Mouse (Mus musculus) MEL (cell line): Measurements from ENCODE around the gene Ntn1.
A peak's percentile ranks its signal among the peaks of the same experiment; 100 is the strongest.

Experiments used
- BHLHE40 ChIP-seq: IDR thresholded peaks from 2 replicates; pipeline ENCODE4 v1.6.1; 2012; ENCODE audit warnings: low read depth, mild to moderate bottlenecking, inconsistent platforms, low read length, improper control_type of control experiment, borderline replicate concordance
- CTCF ChIP-seq, 3 experiments: IDR thresholded peaks in 2 of 3; conservative IDR thresholded peaks in 1 of 3; 2 replicates each; pipeline ENCODE4 v1.5.1; 2011 to 2012; ENCODE audit warnings: low read length in 3 of 3, low read depth in 2 of 3, mild to moderate bottlenecking in 2 of 3, improper control_type of control experiment in 1 of 3, inconsistent platforms in 1 of 3, mixed read lengths in 1 of 3, moderate library complexity in 1 of 3; ENCODE audit not compliant: control insufficient read depth in 1 of 3, insufficient read depth in 1 of 3, poor library complexity in 1 of 3, severe bottlenecking in 1 of 3
- ELF1 ChIP-seq: IDR thresholded peaks from 2 replicates; pipeline ENCODE4 v1.6.1; 2014; ENCODE audit warnings: low read depth, mild to moderate bottlenecking, inconsistent platforms, low read length, improper control_type of control experiment, moderate library complexity
- EP300 ChIP-seq, 2 experiments: IDR thresholded peaks; 2 replicates each; pipeline ENCODE4 v1.6.1; 2011; ENCODE audit warnings: improper control_type of control experiment in 2 of 2, low read length in 2 of 2, low read depth in 1 of 2, mild to moderate bottlenecking in 1 of 2
- GATA1 ChIP-seq: IDR thresholded peaks from 2 replicates; pipeline ENCODE4 v1.6.1; 2011; ENCODE audit warnings: low read depth, low read length, improper control_type of control experiment
- NELFE ChIP-seq: IDR thresholded peaks from 2 replicates; pipeline ENCODE4 v1.6.1; 2011; ENCODE audit warnings: low read depth, low read length, improper control_type of control experiment
- NRF1 ChIP-seq: IDR thresholded peaks from 2 replicates; pipeline ENCODE4 v1.6.1; 2014; ENCODE audit warnings: low read depth, mild to moderate bottlenecking, inconsistent platforms, low read length, improper control_type of control experiment, moderate library complexity; ENCODE audit not compliant: poor library complexity, insufficient read depth, severe bottlenecking
- POLR2A ChIP-seq, 2 experiments: IDR thresholded peaks; 2 replicates each; pipeline ENCODE4 v1.6.1; 2011 to 2012; ENCODE audit warnings: low read length in 2 of 2, mild to moderate bottlenecking in 2 of 2, control low read depth in 1 of 2, improper control_type of control experiment in 1 of 2, low read depth in 1 of 2, moderate library complexity in 1 of 2; ENCODE audit not compliant: control insufficient read depth in 1 of 2, insufficient read depth in 1 of 2, poor library complexity in 1 of 2
- POLR2AphosphoS5 ChIP-seq: IDR thresholded peaks from 2 replicates; pipeline ENCODE4 v1.6.1; 2012; ENCODE audit warnings: low read depth, borderline replicate concordance, mild to moderate bottlenecking, inconsistent platforms, low read length, moderate library complexity, mixed read lengths
- SIN3A ChIP-seq: IDR thresholded peaks from 2 replicates; pipeline ENCODE4 v1.6.1; 2012; ENCODE audit warnings: low read length, improper control_type of control experiment, inconsistent platforms
- TBP ChIP-seq: IDR thresholded peaks from 2 replicates; pipeline ENCODE4 v1.8.0; 2011; ENCODE audit warnings: low read depth, low read length, improper control_type of control experiment
- USF2 ChIP-seq, 2 experiments: IDR thresholded peaks; 2 replicates each; pipeline ENCODE4 v1.6.1; 2011 to 2012; ENCODE audit warnings: improper control_type of control experiment in 2 of 2, low read length in 2 of 2, borderline replicate concordance in 1 of 2, inconsistent platforms in 1 of 2, low read depth in 1 of 2, mild to moderate bottlenecking in 1 of 2; ENCODE audit not compliant: insufficient read depth in 1 of 2
- ZNF384 ChIP-seq: IDR thresholded peaks from 2 replicates; pipeline ENCODE4 v1.6.1; 2012; ENCODE audit warnings: low read depth, mild to moderate bottlenecking, inconsistent platforms, low read length, improper control_type of control experiment

GRCm38 (mm10) chr11:68211924-68212578 lies 188.6 kb downstream of the Ntn1 start:
- peak in 2 of 3 experiments; percentile 2 to 32; a peak in 3 of 6 replicates for TF ChIP-seq CTCF (IDR thresholded peaks at IDR 0.05 in 2 of 3, conservative IDR thresholded peaks at IDR 0.05 in 1 of 3; ENCODE audit: control insufficient read depth in 1 of 3, insufficient read depth in 1 of 3, low read depth in 2 of 3, low read length in 3 of 3, poor library complexity in 1 of 3, severe bottlenecking in 1 of 3)
- TF ChIP-seq NRF1: no peak
- no peak for TF ChIP-seq POLR2AphosphoS5
- TF ChIP-seq NELFE: no peak
- no peak for TF ChIP-seq EP300 (IDR thresholded peaks at IDR 0.05; ENCODE audit: low read depth in 1 of 2, low read length in 2 of 2)
- TF ChIP-seq POLR2A (IDR thresholded peaks at IDR 0.05; ENCODE audit: control insufficient read depth in 1 of 2, insufficient read depth in 1 of 2, low read depth in 1 of 2, low read length in 2 of 2, poor library complexity in 1 of 2): no peak
- no peak for TF ChIP-seq BHLHE40
- TF ChIP-seq TBP: no peak
- TF ChIP-seq GATA1: no peak
- no peak for TF ChIP-seq USF2 (IDR thresholded peaks at IDR 0.05; ENCODE audit: borderline replicate concordance in 1 of 2, insufficient read depth in 1 of 2, low read depth in 1 of 2, low read length in 2 of 2)
- no peak for TF ChIP-seq ELF1
- no peak for TF ChIP-seq SIN3A
- TF ChIP-seq ZNF384: no peak
